Mouse (Mus musculus) fat pad, adult 2 months (tissue): ENCODE data around the gene Zc3hc1.
"Not testable (repeated sequence)": the region's sequence is repeated elsewhere in the genome, so short reads cannot be mapped to it uniquely, and the experiment has no call there.

Experiments used
- DNase-seq: peaks from one replicate; pipeline ENCODE4 v3.0.0-alpha.2; 2011; ENCODE audit warnings: low read depth, low spot score; ENCODE audit errors: extremely low read depth

Zc3hc1 gene

DNA sequence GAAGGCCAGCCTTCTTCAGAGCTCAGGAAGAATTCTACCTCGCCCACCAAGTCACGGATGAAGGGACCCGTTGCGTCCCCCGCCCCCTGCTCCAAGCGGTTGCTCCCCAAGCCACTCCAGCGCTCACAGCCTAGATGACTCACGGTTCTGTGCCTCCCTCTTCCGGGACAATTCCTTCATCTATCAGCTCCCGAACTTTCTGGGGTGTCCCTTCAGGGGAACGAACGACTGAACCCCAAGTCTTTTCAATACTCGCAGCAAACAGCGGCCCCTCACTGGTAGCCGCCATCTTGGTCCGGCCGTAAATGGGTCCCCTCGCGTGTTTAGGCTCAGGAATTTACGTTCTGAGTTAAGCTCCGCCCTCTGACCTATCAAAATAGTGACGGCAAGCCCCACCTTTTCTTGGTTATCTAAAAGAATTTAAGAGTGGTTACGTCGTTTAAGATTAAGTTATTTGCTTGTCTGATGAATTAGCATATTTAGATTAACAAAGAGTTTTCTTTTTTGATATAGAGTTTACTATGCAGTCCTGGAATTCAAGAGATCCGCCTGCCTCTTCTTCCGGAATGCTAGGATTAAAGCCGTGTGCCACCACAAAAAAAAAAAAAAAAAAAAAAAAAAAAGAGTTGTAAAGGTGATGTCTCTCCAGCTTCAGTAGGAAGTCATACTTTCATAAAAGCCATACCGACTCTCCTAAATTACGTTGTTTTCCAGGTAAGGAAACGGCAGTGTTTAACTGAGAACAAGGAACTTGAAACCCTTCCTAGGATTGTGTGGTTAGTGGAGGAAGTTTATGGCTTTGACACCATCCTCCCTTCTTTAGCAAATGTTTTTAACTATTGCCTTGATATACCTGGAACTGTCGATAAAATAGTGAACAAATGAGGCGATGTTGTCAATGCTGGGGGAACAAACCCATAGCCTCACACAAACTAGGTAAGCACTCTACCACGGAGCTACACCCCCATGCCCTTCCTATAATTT, at the start of gene Zc3hc1:
Zc3hc1 (minus strand) TSS at position 315 of the 984 bp plus-strand sequence.
- DNase-seq: no peak

DNA sequence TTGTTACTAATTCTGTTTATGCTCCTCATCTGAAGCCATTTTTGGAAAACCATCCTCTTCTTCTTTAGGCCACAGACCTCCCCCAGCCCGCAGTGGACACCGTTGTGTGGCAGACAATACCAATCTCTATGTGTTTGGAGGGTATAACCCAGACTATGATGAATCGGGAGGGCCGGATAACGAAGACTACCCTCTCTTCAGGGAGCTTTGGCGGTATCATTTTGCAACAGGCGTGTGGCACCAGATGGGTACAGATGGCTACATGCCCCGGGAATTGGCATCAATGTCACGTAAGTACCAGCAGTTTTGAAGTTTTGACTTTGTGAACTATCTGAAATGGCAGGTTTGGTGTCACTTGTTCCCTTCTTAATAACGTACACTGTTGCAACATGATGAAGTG, 48.7 kb upstream of the Zc3hc1 start:
- no peak for DNase-seq

DNA sequence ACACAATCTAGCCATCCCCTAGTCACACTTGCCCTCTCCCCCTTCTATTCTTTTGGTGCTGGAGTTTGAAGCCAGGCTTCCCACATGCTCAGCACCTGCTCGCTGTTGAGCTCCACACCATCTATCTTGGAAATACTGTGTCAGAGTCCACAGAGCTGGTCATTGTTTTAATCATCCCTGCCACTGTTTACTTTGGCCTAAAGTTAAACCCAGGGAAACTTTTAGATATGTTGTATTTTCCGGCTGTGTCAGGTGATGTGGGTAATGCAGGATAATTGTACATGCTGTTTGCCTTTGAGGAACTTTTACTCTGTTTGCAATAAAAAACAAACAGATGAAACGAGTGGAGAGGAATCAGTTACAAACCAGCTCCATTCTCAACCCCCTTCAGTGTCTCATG, 46.2 kb upstream of the Zc3hc1 start:
- no peak for DNase-seq

DNA sequence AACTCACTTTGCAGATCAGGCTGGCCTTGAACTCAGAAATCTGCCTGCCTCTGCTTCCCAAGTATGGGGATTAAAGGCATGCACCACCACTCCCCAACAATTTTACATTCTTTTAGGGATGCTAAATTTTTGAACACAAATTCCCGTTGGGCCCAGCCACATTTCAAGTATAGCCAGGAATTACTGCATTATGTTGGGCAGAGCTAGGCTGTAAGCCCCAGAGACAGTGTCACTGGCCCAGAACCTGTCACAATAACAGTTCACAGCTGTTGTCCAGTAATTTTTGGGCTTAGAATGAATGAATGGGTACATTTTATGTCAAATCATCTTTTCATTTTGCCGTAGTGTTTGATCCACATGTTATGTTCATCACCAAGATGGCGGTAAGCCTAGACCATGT, 45.6 kb upstream of the Zc3hc1 start:
- no peak for DNase-seq

DNA sequence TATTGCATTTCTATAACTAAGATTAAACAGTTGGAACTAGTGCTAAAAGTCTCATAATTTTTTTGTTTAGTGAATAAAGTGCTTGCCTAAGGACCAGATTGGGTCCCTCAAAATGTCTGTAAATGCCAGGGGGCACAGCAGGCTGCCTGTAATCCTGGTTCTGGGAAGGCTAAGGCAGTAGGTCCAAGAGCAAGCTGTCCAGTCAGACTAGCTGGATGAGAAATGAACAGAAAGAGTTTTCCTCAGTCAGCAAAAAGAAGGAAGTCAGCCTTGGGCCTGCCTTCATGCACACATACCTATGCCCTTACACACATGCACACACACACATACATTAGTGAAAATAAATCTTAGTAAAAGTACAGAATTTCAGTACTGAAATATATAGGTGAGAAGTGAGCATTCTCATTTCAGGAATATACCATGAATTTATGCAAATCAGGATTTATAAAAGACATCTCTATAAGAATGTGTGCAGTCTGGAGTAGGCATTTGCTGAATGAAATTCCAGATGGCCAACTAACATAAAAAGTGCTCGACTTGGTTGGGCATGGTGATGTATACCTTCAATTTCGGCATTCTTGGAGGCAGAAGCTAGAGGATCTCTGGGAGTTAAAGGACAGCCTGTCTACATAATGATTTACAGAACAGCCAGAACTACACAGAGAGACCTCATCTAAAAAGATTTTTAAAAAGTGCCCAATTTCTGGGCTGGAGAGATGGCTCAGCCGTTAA, 41.8 kb upstream of the Zc3hc1 start:
- no peak for DNase-seq

DNA sequence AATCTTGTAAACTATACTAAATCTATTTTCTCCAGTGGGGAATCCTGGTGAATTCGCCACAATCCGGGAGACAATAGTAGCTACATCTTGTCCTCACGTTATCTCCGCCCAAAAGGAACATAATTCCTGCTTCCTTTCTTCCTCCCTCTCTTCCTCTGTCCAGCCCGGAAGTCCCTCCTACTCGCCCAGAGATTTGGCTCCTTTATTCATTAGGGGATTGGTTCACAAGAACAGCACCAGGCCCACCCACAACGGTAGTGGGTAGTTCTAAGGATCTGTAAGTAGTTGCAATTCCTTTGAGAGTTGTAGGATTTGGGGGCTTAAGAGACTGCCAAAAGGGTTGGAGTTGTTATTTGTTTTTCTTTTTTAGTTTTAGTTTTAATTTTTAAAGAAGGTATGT, 26.0 kb upstream of the Zc3hc1 start:
- no peak for DNase-seq

DNA sequence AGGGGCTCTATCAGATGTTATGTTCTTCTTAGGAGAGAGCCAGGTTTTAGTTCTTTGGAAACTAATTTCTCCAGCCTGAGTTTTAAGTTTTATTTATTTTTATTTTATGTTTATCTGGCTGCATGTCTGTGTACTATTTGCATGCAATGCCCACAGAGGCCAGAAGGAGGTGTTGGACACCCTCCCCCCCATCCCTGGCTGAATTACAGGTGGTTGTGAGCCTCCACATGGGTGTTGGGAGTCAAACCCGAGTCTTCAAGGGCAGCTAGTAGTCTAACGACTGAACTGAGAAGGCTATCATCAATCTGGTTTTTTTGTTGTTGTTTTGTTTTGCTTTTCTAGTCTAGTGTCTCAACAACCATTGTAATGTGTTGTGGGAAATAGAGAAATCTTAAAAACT, 25.3 kb upstream of the Zc3hc1 start:
- DNase-seq: no peak

DNA sequence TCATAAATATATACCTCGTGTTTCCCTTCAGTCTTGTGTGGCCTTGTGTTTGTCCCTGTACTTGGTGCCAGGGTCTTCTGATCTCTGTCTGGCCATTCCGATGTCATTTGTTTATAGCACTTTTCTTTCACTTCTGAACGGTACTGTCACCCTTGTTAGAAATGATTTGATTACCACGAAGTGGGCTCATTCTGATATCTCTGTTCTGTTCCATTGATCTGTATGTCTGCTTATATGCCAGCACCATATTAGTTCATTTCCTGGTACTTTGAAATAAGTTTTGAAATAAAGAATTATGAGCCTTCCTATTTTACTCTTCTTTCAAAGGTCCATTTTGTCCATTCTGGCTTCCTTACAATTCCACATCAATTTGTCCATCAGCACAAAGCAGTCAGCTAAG, 20.5 kb upstream of the Zc3hc1 start:
- no peak for DNase-seq

DNA sequence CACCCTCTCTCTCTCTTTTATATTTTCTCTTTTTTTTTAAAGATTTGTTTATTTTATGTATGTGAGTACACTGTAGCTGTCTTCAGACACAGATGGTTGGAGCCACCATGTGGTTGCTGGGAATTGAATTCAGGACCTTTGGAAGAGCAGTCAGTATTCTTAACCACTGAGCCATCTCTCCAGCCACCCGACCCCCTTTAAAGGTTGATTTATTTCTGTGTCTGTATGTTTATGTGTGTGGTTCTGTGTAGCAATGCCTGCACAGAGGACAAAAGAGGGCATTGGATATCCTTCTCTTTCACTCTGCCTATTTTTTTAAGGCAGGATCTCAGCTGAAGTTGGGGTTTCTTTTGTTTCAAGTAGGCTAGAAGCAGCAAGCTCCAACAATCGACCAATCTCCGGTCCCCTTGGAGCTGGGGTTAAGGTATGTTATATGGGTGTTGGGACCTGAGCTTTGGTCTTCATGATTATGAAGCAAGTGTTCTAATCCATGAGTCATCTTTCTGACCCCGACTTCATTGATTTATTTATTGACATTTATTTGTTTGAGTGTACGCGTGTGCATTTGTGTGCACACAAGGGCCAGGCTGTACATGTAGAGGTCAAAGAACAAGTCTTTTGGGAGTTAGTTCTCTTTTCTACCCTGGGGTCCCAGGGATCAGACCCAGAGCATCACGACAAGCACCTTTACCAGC, 18.7 kb upstream of the Zc3hc1 start:
- no peak for DNase-seq

DNA sequence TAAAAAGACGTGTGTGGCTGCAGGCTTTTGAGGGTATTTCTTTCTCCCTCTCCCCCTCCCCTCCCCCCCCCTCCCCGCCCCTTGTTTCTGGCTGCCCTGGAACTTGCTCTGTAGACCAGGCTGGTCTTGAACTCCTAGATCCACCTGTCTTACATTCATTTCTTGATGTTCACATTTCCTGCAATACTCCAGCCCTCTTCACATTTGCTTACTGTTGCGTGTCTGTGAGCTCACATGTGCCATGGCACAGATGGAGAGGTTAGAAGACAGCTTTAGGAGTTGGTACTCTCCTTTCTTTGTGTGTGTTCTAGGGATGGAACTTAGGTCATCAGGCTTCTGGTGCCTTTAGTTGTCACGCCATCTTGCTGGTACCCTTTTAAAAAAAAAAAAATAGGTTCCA, 17.4 kb upstream of the Zc3hc1 start:
- no peak for DNase-seq

DNA sequence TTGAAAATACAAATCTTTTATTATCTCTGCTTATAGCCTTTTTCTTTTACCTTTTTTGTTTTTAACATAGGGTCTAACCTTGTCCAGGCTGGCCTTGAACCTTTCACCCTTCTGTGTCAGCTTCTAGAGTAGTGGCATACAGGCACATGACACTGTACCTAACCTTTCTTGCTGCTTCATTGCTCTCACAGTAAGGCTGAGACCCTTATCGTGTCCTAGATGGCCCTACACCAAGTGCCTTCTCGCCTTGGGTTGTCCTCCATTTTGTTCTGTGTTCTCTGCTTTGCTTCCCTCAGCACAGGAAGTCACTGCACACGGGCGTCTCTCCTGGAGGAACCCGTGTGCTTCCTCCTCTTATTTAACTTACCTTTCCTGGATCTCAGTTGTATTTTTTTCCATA, 13.8 kb upstream of the Zc3hc1 start:
- no peak for DNase-seq

DNA sequence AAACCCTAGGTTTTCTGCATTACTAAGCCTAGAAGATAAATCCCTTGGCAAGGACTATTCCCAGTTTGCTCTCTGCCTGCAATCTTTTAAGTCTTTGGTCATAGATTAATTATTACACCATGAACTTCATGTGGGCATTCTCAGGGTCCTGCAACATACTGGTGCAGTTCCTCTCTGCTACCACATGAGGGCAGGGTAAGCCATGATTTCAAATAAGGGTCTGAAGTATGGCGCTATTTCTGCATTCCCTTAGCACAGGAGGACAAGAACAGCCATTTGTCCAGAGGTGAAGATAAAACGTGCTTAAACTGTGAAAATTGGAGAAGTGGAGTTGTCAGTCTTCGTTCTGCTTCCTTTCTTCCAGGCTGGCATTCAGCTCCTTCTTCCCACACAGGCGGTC, 12.6 kb upstream of the Zc3hc1 start:
- no peak for DNase-seq

DNA sequence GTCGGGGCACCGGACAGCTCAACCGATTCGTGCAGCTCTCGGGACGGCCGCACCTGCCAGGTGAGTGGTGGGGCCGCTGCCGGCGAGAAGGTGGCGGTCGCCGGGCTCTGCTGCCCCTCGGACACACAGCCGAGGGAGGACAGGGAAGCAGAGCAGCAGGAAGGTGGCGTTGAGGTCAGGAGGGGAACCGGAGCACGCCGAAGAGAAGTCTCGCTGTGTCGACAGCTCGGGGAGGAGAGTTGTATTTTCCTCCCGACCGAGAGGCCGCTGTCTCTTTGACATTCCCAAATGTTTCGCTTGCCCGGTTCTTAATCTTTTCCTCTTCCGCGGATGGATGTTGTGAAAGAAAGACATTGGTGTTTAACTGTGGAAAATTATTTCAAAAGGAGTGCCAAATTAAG, 11.3 kb upstream of the Zc3hc1 start:
- no peak for DNase-seq

DNA sequence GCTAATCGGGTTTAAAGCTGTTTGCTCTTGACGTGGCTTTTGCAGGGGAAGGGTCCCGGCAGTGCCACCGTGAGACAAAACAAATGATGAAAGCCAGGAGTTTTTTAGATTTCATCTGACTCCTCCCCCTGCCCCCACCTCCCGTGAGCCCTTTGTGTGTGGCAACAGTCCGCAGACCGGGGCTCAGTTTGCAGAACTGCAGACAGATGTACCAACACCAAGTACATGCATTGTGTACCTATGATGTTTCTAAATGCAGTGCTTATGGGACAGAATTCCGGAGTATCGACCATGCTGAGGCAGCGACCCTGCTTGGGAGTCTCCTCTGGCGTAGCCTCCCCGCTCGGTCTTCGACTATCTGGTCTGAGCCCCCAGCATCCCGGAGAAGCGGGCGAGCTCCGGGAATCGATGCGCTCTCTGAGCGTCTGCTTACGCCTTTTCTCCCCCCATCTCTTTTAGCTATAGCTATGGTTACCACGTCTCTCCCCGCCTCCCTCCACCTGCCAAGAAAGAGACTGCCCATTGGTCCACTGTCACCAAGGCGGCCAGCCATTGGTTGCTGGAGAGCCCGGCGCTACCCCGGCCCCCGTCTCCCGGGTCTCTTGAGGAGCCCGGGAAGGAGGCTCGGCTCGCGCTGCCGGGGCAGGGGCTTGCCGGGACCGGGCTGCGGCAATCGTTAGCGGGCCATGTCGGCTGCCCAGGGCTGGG, 10.6 kb upstream of the Zc3hc1 start, which contains the start of gene Klhdc10:
Klhdc10 (plus strand) TSS at position 561 of the 708 bp plus-strand sequence.
- peak; percentile 74 for DNase-seq

DNA sequence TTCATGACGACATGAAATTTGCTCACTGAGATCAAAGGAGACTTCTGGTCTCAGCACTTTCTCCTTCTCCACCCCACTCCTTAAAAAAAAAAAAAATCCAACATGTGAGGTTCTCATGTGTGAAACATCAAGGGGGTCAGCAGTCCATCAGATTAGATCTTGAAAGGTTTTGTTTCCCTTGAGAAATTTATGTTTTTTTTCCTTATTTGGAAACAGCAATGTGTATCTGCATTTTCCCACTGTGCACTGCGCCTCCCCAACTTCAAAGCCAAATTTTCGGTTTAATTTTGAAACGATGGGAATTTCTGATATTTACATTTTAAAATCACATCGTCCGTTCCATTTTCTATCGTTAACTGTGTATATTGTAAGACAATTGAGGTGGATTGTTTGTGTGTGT, 9.9 kb upstream of the Zc3hc1 start:
- DNase-seq: no peak

DNA sequence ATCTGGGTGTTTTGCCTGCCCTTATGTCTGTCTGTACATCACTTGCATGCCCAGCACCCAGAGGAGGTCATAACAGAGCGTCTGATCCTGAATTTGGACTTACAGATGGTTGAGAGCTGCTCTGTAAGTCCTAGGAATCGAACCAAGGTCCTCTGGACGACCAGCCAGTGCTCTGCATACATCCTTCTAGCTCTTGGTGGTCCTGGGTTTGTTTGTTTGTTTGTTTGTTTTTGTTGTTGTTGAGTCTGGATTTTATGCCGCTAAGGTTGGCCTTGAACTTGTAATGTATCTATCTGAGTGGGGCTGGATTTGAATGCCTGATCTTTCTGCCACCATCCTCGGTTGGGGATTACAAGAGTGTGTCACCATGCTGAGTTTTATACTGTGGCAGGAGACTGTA, 9.3 kb upstream of the Zc3hc1 start:
- no peak for DNase-seq

DNA sequence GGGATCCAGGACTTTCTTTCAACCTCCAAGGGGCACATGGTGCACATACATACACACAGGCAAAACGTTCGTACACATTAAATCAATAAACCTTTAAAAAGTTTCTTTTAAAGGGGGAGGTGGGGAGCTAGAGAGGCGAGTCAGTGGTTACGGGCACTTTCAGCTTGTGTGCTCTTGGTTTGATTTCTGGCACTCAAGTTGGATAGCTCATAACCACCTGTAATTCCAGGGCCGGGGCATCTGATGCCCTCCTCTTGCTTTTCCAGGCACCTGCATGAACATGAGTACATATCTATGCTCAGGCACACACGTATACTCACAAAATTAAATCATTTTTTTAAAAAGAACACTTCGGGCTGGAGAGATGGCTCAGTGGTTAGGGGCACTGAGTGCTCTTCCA, 1.2 kb upstream of the Zc3hc1 start:
- DNase-seq: no peak

DNA sequence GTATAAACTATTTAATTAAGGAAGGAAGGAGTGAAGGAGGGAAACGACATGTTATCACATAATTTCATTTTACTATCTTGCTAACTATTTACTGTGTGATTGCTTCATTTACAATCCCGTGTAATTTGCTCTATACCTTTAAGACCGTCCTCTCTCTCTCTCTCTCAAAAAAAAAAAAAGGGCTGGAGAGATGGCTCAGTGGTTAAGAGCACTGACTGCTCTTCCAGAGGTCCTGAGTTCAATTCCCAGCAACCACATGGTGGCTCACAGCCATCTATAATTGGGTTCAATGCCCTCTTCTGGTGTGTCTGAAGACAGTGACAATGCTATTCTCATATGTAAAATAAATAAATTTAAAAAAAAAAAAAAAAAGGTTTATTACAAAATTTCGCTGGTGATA, 557 bp downstream of the Zc3hc1 start:
- DNase-seq: not testable (repeated sequence)

DNA sequence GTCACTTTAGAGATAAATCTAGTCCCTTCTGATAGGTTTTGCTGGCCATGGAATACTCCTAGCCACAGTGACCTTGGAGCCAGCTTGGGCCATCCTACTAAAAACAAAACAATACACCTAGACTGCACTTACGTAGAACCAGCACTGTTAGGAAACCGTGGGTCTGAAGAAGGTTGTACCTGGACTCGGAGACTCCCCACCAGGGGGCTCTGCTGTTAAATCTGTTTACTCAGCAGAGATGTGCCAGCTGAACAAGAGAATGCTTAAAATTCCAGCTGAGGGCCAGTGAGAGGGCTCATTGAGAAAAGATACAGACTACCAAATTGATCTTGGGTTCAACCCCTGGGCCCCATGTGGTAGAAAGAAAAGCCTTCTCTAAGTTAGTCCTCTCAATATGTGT, 9.7 kb downstream of the Zc3hc1 start:
- no peak for DNase-seq

DNA sequence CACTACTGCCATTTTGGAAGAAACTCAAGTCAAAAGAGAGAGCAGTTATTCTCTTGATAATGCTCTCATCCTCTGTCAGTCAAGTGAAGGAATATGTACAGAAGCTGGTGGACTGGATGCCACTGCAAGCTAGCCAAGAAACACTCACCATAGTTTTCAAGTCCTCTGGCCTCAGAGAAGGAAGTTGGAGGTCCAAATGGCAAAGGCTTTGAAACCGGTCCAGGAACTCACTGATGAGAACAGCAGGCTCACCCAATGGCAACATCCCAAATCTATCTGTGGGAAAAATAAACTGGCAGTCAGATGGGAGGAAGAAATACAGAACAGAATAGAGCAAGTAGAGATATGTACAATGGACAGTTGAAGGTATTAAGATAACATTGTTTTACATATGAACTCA, 15.0 kb downstream of the Zc3hc1 start:
- no peak for DNase-seq
